Mouse (Mus musculus) left cerebral cortex, adult 8-10 months (tissue): ENCODE measurements around the gene Dgkd. TPM values are rescaled to one million over a fixed set of nuclear protein-coding genes. Genes with fewer than 3 reads are reported as not detected.

ENCODE experiments used
- DNase-seq, 2 experiments: peaks; one replicate each; pipeline ENCODE4 v3.0.0; 2022; ENCODE audit warnings: low spot score in 2 of 2
- total RNA-seq, 4 experiments: library from RNA; stranded (reverse); gene quantifications; 2 replicates each; pipeline ENCODE4 v1.2.4; 2022

Dgkd gene
- total RNA-seq, 4 experiments from 2014 or later, result 83.1 to 97.4 (median 89.4) TPM

GRCm38 (mm10) chr1:87880856-87881255, 27.8 kb downstream of the Dgkd start:
- DNase-seq, result no peak

GRCm38 (mm10) chr1:87881726-87882125, 28.6 kb downstream of the Dgkd start:
- DNase-seq, result no peak

- no peak for DNase-seq
Measured at GRCm38 (mm10) chr1:87882554-87882953, 29.5 kb downstream of the Dgkd start.

- no peak for DNase-seq
Measured at GRCm38 (mm10) chr1:87890960-87891359, 37.9 kb downstream of the Dgkd start.

GRCm38 (mm10) chr1:87891634-87892033, 38.5 kb downstream of the Dgkd start:
- DNase-seq, result no peak

GRCm38 (mm10) chr1:87892499-87892898, 39.4 kb downstream of the Dgkd start:
- DNase-seq, result no peak

GRCm38 (mm10) chr1:87893414-87893813, 40.3 kb downstream of the Dgkd start:
- DNase-seq, result no peak

GRCm38 (mm10) chr1:87896921-87897320, 43.8 kb downstream of the Dgkd start:
- DNase-seq, result no peak

- no peak for DNase-seq
Measured at GRCm38 (mm10) chr1:87899701-87900100, 46.6 kb downstream of the Dgkd start.

- no peak for DNase-seq
Measured at GRCm38 (mm10) chr1:87900979-87901378, 47.9 kb downstream of the Dgkd start.

GRCm38 (mm10) chr1:87902186-87902585, 49.1 kb downstream of the Dgkd start:
- no peak for DNase-seq

- no peak for DNase-seq
Measured at GRCm38 (mm10) chr1:87906361-87906956, 53.4 kb downstream of the Dgkd start.

- no peak for DNase-seq
Measured at GRCm38 (mm10) chr1:87908006-87908405, 54.9 kb downstream of the Dgkd start.

GRCm38 (mm10) chr1:87908736-87909135, 55.6 kb downstream of the Dgkd start:
- DNase-seq, result no peak

- no peak for DNase-seq
Measured at GRCm38 (mm10) chr1:87909565-87909964, 56.5 kb downstream of the Dgkd start.

- no peak for DNase-seq
Measured at GRCm38 (mm10) chr1:87910428-87910827, 57.3 kb downstream of the Dgkd start.

- no peak for DNase-seq
Measured at GRCm38 (mm10) chr1:87913356-87913755, 60.3 kb downstream of the Dgkd start.

GRCm38 (mm10) chr1:87917361-87917760, 64.3 kb downstream of the Dgkd start:
- DNase-seq, result no peak

- no peak for DNase-seq
Measured at GRCm38 (mm10) chr1:87918061-87918460, 65.0 kb downstream of the Dgkd start.

- DNase-seq, result no peak
Measured at GRCm38 (mm10) chr1:87920056-87920614, 67.0 kb downstream of the Dgkd start.

GRCm38 (mm10) chr1:87922666-87923065, 69.6 kb downstream of the Dgkd start:
- DNase-seq, result no peak

GRCm38 (mm10) chr1:87924888-87925287, 71.8 kb downstream of the Dgkd start:
- no peak for DNase-seq

GRCm38 (mm10) chr1:87929730-87930129, 76.6 kb downstream of the Dgkd start:
- no peak for DNase-seq
